7 mouse cellular contexts compared by ENCODE assay signal in the genomic region with DNA sequence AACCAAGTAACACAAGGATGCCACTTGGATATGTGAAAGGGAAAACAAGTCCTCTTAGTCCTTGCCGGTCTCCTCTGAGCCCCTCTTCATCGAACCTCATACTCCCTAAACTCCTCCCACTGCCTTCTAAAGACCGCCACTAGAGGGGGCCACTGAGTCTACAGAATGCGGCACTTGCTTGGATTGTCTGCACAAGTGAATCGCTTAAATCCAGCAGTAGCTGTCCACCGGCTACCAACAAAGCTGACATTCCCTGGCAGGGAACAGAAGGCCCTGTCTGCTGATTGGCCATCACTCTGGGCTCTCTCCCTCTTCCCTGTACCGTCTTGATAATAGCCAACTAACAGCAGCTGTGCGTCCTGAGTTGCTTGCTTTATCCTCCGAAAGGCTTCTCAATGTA. TPM values are rescaled to one million over a fixed set of nuclear protein-coding genes. Genes with fewer than 3 reads are reported as not detected.
DNase-seq lines count a peak whose midpoint lies in the region; ATAC-seq and TF ChIP-seq lines count a peak whose summit lies in the region.

No protein-coding gene starts in this region.

- peak; percentile 94 for DNase-seq in adrenal gland, postnatal 14 days
- peak; percentile 97 for DNase-seq in embryonic facial prominence, embryonic 11.5 days (ENCODE audit: low spot score)
- DNase-seq in heart, adult 2 months: peak; percentile 86 to 94
- DNase-seq in kidney, adult 2 months: peak; percentile 91
- peak; percentile 99 for DNase-seq in limb, embryonic 11.5 days (ENCODE audit: low spot score)
- peak; percentile 74 to 84 for DNase-seq in spleen, adult 2 months (ENCODE audit: low read depth in 1 of 2, low spot score in 2 of 2)

- no peaks in the 10 kb centered on the region; the same call in 1 of the 2 replicates for H3K27me3 ChIP-seq in embryonic facial prominence, embryonic 11.5 days (ENCODE audit: control insufficient read depth, insufficient read depth, low read length)
- no peaks in the 10 kb centered on the region for H3K27me3 ChIP-seq in heart, adult 2 months (ENCODE audit: control insufficient read depth, insufficient read depth, low read length)
- H3K27me3 ChIP-seq in kidney, adult 2 months (replicated peaks; ENCODE audit: control insufficient read depth, insufficient read depth, low read length): no peaks in the 10 kb centered on the region
- H3K27me3 ChIP-seq in limb, embryonic 11.5 days (ENCODE audit: control insufficient read depth, insufficient read depth, low read length): no peaks in the 10 kb centered on the region
- H3K27me3 ChIP-seq in midbrain, embryonic 15.5 days (replicated peaks): no peaks in the 10 kb centered on the region
- no peaks in the 10 kb centered on the region for H3K27me3 ChIP-seq in spleen, adult 2 months (ENCODE audit: control insufficient read depth, insufficient read depth, low read length)

- TF ChIP-seq EP300 in heart, adult 2 months (IDR thresholded peaks at IDR 0.05; ENCODE audit: insufficient read depth, low read depth, low read length): 0 out of 2 replicates have a peak, but pooled peaks have one; percentile 34

- no peak for TF ChIP-seq CTCF in heart, adult 2 months (IDR thresholded peaks at IDR 0.05)
- peak; percentile 90 for TF ChIP-seq CTCF in kidney, adult 2 months (conservative IDR thresholded peaks at IDR 0.05; ENCODE audit: insufficient read depth, insufficient read length, low read depth, low read length)
- peak; percentile 88; the same call in 1 of the 2 replicates for TF ChIP-seq CTCF in spleen, adult 2 months (IDR thresholded peaks at IDR 0.05; ENCODE audit: extremely low read depth, insufficient read depth, insufficient read length, insufficient replicate concordance)

- H3K4me2 ChIP-seq in embryonic facial prominence, embryonic 11.5 days (ENCODE audit: low read depth, low read length): no peak overlapping the region
- H3K4me2 ChIP-seq in limb, embryonic 11.5 days (ENCODE audit: low read depth, severe bottlenecking): no peak overlapping the region
- H3K4me2 ChIP-seq in midbrain, embryonic 15.5 days: peak overlapping the region; percentile 34; the same call in 1 of the 2 replicates

- intact Hi-C loops in heart, adult 2 months (cut with DNase I): loop anchor here (1.0 kb wide), 1 partner anchor 237 kb away; no protein-coding TSS in a partner anchor

- H3K36me3 ChIP-seq in embryonic facial prominence, embryonic 11.5 days (replicated peaks; ENCODE audit: control insufficient read depth, insufficient read depth, low read depth, low read length): no peaks in the 10 kb centered on the region; the same call in 1 of the 2 replicates
- H3K36me3 ChIP-seq in heart, adult 2 months (ENCODE audit: control insufficient read depth, insufficient read depth, low read length): no peaks in the 10 kb centered on the region
- no peaks in the 10 kb centered on the region for H3K36me3 ChIP-seq in kidney, adult 2 months (ENCODE audit: control insufficient read depth, insufficient read depth, low read length)
- H3K36me3 ChIP-seq in limb, embryonic 11.5 days (ENCODE audit: control insufficient read depth, insufficient read depth, low read length): peaks cover 2% of the 10 kb centered on the region; the same call in 1 of the 2 replicates
- H3K36me3 ChIP-seq in midbrain, embryonic 15.5 days (replicated peaks): peaks cover 7% of the 10 kb centered on the region; the same call in 1 of the 2 replicates
- no peaks in the 10 kb centered on the region for H3K36me3 ChIP-seq in spleen, adult 2 months (ENCODE audit: control insufficient read depth, insufficient read depth, low read length)

- H3K9me3 ChIP-seq in embryonic facial prominence, embryonic 11.5 days (replicated peaks; ENCODE audit: control insufficient read depth, low read length): no peaks in the 10 kb centered on the region
- no peaks in the 10 kb centered on the region for H3K9me3 ChIP-seq in limb, embryonic 11.5 days (ENCODE audit: control insufficient read depth, low read length)
- no peaks in the 10 kb centered on the region for H3K9me3 ChIP-seq in midbrain, embryonic 15.5 days

- no peak for TF ChIP-seq POLR2A in heart, adult 2 months (IDR thresholded peaks at IDR 0.05; ENCODE audit: insufficient read depth, low read depth, low read length)
- no peak for TF ChIP-seq POLR2A in kidney, adult 2 months (IDR thresholded peaks at IDR 0.05; ENCODE audit: low read depth, low read length)
- TF ChIP-seq POLR2A in spleen, adult 2 months (IDR thresholded peaks at IDR 0.05; ENCODE audit: low read depth, low read length): no peak

- no peak overlapping the region for H3K27ac ChIP-seq in embryonic facial prominence, embryonic 11.5 days (replicated peaks; ENCODE audit: low read depth, low read length)
- no peak overlapping the region for H3K27ac ChIP-seq in heart, adult 2 months
- no peak overlapping the region for H3K27ac ChIP-seq in kidney, adult 2 months (ENCODE audit: insufficient read depth, low read depth, low read length)
- H3K27ac ChIP-seq in limb, embryonic 11.5 days (replicated peaks; ENCODE audit: low read depth, low read length): no peak overlapping the region
- H3K27ac ChIP-seq in midbrain, embryonic 15.5 days: peak overlapping the region; percentile 80
- no peak overlapping the region for H3K27ac ChIP-seq in spleen, adult 2 months (ENCODE audit: insufficient read depth, low read length)

- 12% methylated on average over 9 of the region's 9 CpGs for WGBS in embryonic facial prominence, embryonic 11.5 days
- 11% methylated on average over 9 of the region's 9 CpGs for WGBS in heart, adult 2 months
- 13% methylated on average over 9 of the region's 9 CpGs for WGBS in kidney, adult 2 months
- 11% methylated on average over 9 of the region's 9 CpGs for WGBS in limb, embryonic 11.5 days
- 5% methylated on average over 9 of the region's 9 CpGs for WGBS in midbrain, embryonic 15.5 days
- 23% methylated on average over 9 of the region's 9 CpGs for WGBS in spleen, adult 2 months

- peak; percentile 80; the same call in 1 of the 2 replicates for ATAC-seq in embryonic facial prominence, embryonic 11.5 days (replicated peaks; ENCODE audit: insufficient number of reproducible peaks, low FRiP score, low TSS enrichment, low read depth)
- peak; percentile 37 for ATAC-seq in limb, embryonic 11.5 days (ENCODE audit: insufficient number of reproducible peaks, low FRiP score, low TSS enrichment, low read depth)
- peak; percentile 86 for ATAC-seq in midbrain, embryonic 15.5 days (replicated peaks)

- H3K79me2 ChIP-seq in heart, adult 2 months (replicated peaks; ENCODE audit: control insufficient read depth, insufficient read depth, low read length): no peaks in the 10 kb centered on the region

- H3K9ac ChIP-seq in embryonic facial prominence, embryonic 11.5 days (replicated peaks; ENCODE audit: low read length): no peak overlapping the region
- no peak overlapping the region for H3K9ac ChIP-seq in heart, adult 2 months (ENCODE audit: low read depth, low read length)
- no peak overlapping the region for H3K9ac ChIP-seq in limb, embryonic 11.5 days (ENCODE audit: low read length)
- H3K9ac ChIP-seq in midbrain, embryonic 15.5 days: 0 out of 2 replicates have a peak overlapping the region, but pooled peaks have one; percentile 22

- no peaks in the 10 kb centered on the region for H3K4me1 ChIP-seq in embryonic facial prominence, embryonic 11.5 days (ENCODE audit: control insufficient read depth, insufficient read depth, low read length)
- H3K4me1 ChIP-seq in heart, adult 2 months (ENCODE audit: control insufficient read depth, insufficient read depth, low read length): peaks cover 2% of the 10 kb centered on the region; the same call in 1 of the 2 replicates
- no peaks in the 10 kb centered on the region for H3K4me1 ChIP-seq in kidney, adult 2 months (ENCODE audit: control insufficient read depth, insufficient read depth, low read length)
- no peaks in the 10 kb centered on the region for H3K4me1 ChIP-seq in limb, embryonic 11.5 days (ENCODE audit: control insufficient read depth, insufficient read depth, low read length)
- peaks cover 6% of the 10 kb centered on the region for H3K4me1 ChIP-seq in midbrain, embryonic 15.5 days
- no peaks in the 10 kb centered on the region for H3K4me1 ChIP-seq in spleen, adult 2 months (ENCODE audit: control insufficient read depth, insufficient read depth, insufficient read length)

- no peak overlapping the region for H3K4me3 ChIP-seq in embryonic facial prominence, embryonic 11.5 days (ENCODE audit: low read depth, low read length)
- H3K4me3 ChIP-seq in heart, adult 2 months: no peak overlapping the region
- no peak overlapping the region for H3K4me3 ChIP-seq in kidney, adult 2 months (ENCODE audit: insufficient read depth, low read depth, low read length)
- no peak overlapping the region for H3K4me3 ChIP-seq in limb, embryonic 11.5 days (ENCODE audit: low read depth, low read length)
- no peak overlapping the region for H3K4me3 ChIP-seq in midbrain, embryonic 15.5 days
- no peak overlapping the region for H3K4me3 ChIP-seq in spleen, adult 2 months (ENCODE audit: extremely low read depth, insufficient read depth, insufficient read length)

RNA-seq across cellular contexts. Expression of a gene that starts 7.2 kb away (rescaled TPM):
- 9.4 and 9.5 TPM in 2 replicates for total RNA-seq in adrenal gland, postnatal 14 days (2021)
- polyA plus RNA-seq in embryonic facial prominence, embryonic 11.5 days (2014; fragmentation: Nextera tagmentation; extraction: Ambion mirVana): 0.27 and 0.56 TPM in 2 replicates
- total RNA-seq in heart, adult 2 months (2021): 10 to 100 TPM in 1 of 2 experiments, 1 to 10 TPM in 1; 6.1 to 10.9 TPM
- 6.9 and 14.0 TPM in 2 replicates for polyA plus RNA-seq in heart, adult 2 months (2012; rRNA removed)
- 0.16 and 0.41 TPM in 2 replicates for polyA plus RNA-seq in kidney, adult 2 months (2012; rRNA removed)
- polyA plus RNA-seq in limb, embryonic 11.5 days (2014; fragmentation: Nextera tagmentation; extraction: Ambion mirVana): 0.40 and 0.43 TPM in 2 replicates
- 2.6 and 2.8 TPM in 2 replicates for polyA plus RNA-seq in midbrain, embryonic 15.5 days (2015; fragmentation: Nextera tagmentation; extraction: Ambion mirVana)
- polyA plus RNA-seq in spleen, adult 2 months (2012; rRNA removed): 0.13 and 0.37 TPM in 2 replicates

RNA-seq across cellular contexts. Expression of a gene that starts 10.2 kb away (rescaled TPM):
- total RNA-seq in adrenal gland, postnatal 14 days (2021): 21.4 and 26.1 TPM in 2 replicates
- 14.7 and 18.5 TPM in 2 replicates for polyA plus RNA-seq in embryonic facial prominence, embryonic 11.5 days (2014; fragmentation: Nextera tagmentation; extraction: Ambion mirVana)
- total RNA-seq in heart, adult 2 months (2021): 10 to 100 TPM in 1 of 2 experiments, 1 to 10 TPM in 1; 6.9 to 10.6 TPM
- polyA plus RNA-seq in heart, adult 2 months (2012; rRNA removed): 15.5 and 16.2 TPM in 2 replicates
- 15.8 and 19.1 TPM in 2 replicates for polyA plus RNA-seq in kidney, adult 2 months (2012; rRNA removed)
- 23.1 and 25.4 TPM in 2 replicates for polyA plus RNA-seq in limb, embryonic 11.5 days (2014; fragmentation: Nextera tagmentation; extraction: Ambion mirVana)
- polyA plus RNA-seq in midbrain, embryonic 15.5 days (2015; fragmentation: Nextera tagmentation; extraction: Ambion mirVana): 16.1 and 18.1 TPM in 2 replicates
- 9.3 and 10.8 TPM in 2 replicates for polyA plus RNA-seq in spleen, adult 2 months (2012; rRNA removed)

RNA-seq across cellular contexts. Expression of a gene that starts 16.5 kb away (rescaled TPM):
- total RNA-seq in adrenal gland, postnatal 14 days (2021): 1.6 and 2.3 TPM in 2 replicates
- 0.59 and 0.72 TPM in 2 replicates for polyA plus RNA-seq in embryonic facial prominence, embryonic 11.5 days (2014; fragmentation: Nextera tagmentation; extraction: Ambion mirVana)
- total RNA-seq in heart, adult 2 months (2021): under 1 TPM; 0.41 to 0.44 TPM
- polyA plus RNA-seq in heart, adult 2 months (2012; rRNA removed): 1.0 and 1.4 TPM in 2 replicates
- polyA plus RNA-seq in kidney, adult 2 months (2012; rRNA removed): 4.0 and 5.6 TPM in 2 replicates
- polyA plus RNA-seq in limb, embryonic 11.5 days (2014; fragmentation: Nextera tagmentation; extraction: Ambion mirVana): 0.92 and 0.98 TPM in 2 replicates
- 41.0 and 42.0 TPM in 2 replicates for polyA plus RNA-seq in midbrain, embryonic 15.5 days (2015; fragmentation: Nextera tagmentation; extraction: Ambion mirVana)
- polyA plus RNA-seq in spleen, adult 2 months (2012; rRNA removed): 2.7 and 3.0 TPM in 2 replicates

RNA-seq across cellular contexts. Expression of a gene that starts 18.0 kb away (rescaled TPM):
- 22.2 and 26.1 TPM in 2 replicates for total RNA-seq in adrenal gland, postnatal 14 days (2021)
- polyA plus RNA-seq in embryonic facial prominence, embryonic 11.5 days (2014; fragmentation: Nextera tagmentation; extraction: Ambion mirVana): 210 and 212 TPM in 2 replicates
- total RNA-seq in heart, adult 2 months (2021): under 1 TPM; 0.32 to 0.70 TPM
- 0.72 and 1.9 TPM in 2 replicates for polyA plus RNA-seq in heart, adult 2 months (2012; rRNA removed)
- 4.2 and 4.3 TPM in 2 replicates for polyA plus RNA-seq in kidney, adult 2 months (2012; rRNA removed)
- polyA plus RNA-seq in limb, embryonic 11.5 days (2014; fragmentation: Nextera tagmentation; extraction: Ambion mirVana): 243 and 249 TPM in 2 replicates
- polyA plus RNA-seq in midbrain, embryonic 15.5 days (2015; fragmentation: Nextera tagmentation; extraction: Ambion mirVana): 23.2 and 32.9 TPM in 2 replicates
- 30.4 and 39.0 TPM in 2 replicates for polyA plus RNA-seq in spleen, adult 2 months (2012; rRNA removed)

RNA-seq across cellular contexts. Expression of a gene that starts 18.0 kb away (rescaled TPM):
- 83.2 and 103 TPM in 2 replicates for total RNA-seq in adrenal gland, postnatal 14 days (2021)
- 128 and 133 TPM in 2 replicates for polyA plus RNA-seq in embryonic facial prominence, embryonic 11.5 days (2014; fragmentation: Nextera tagmentation; extraction: Ambion mirVana)
- 10 to 100 TPM; 68.4 to 72.3 TPM for total RNA-seq in heart, adult 2 months (2021)
- polyA plus RNA-seq in heart, adult 2 months (2012; rRNA removed): 51.0 and 74.9 TPM in 2 replicates
- polyA plus RNA-seq in kidney, adult 2 months (2012; rRNA removed): 66.2 and 74.0 TPM in 2 replicates
- 152 and 153 TPM in 2 replicates for polyA plus RNA-seq in limb, embryonic 11.5 days (2014; fragmentation: Nextera tagmentation; extraction: Ambion mirVana)
- polyA plus RNA-seq in midbrain, embryonic 15.5 days (2015; fragmentation: Nextera tagmentation; extraction: Ambion mirVana): 233 and 234 TPM in 2 replicates
- polyA plus RNA-seq in spleen, adult 2 months (2012; rRNA removed): 53.8 and 65.3 TPM in 2 replicates
